Mouse (Mus musculus): ENCODE measurements at regions not wholly inside any gene's neighbourhood (a gene's known extent, or its start where the extent isn't known, plus 50 kb on each side); places are given as distances from the start of the nearest gene placed in this dataset.

DNA sequence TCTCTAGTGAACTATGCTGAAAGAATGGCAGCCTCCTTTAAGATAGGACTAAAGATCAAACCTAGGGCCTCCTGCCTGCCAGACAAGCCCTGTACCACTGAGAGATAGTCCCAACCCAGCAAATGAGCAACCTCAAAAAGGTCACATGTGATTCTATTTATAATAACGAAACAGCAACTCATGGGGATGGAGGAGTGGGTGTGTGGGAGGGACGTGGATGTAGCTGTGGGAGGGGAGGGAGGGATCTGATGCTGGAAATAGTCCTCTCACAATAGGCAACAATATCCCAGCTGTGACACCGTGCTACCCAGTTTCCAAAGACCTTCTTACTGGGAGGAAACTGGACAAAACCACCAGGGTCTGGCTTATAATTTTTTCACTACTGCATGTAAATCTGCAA lies 69.5 kb upstream of the Igfbp5 start:
- H3K4me1 ChIP-seq (replicated peaks; ENCODE audit: control insufficient read depth, insufficient read depth, low read length) = peaks cover 11% of the 10 kb centered on the region; the same call in 1 of the 2 replicates
- ATAC-seq (ENCODE audit: low FRiP score) (no peak), DNase-seq (ENCODE audit: low spot score) (no peak)
- H3K4me3 ChIP-seq (replicated peaks; ENCODE audit: low read length) = no peak overlapping the region
- H3K4me2 ChIP-seq (replicated peaks) = no peak overlapping the region
- H3K27ac ChIP-seq = no peak overlapping the region
- H3K9me3 ChIP-seq (ENCODE audit: control insufficient read depth, low read length) = no peaks in the 10 kb centered on the region
- WGBS = 44% methylated on average over 3 of the region's 3 CpGs
- H3K36me3 ChIP-seq (replicated peaks; ENCODE audit: control insufficient read depth, insufficient read depth) = no peaks in the 10 kb centered on the region
- H3K27me3 ChIP-seq (ENCODE audit: control insufficient read depth, insufficient read depth, low read length) = 0 out of 2 replicates have a peak, but pooled peaks cover 3% of the 10 kb centered on the region
- H3K9ac ChIP-seq = no peak overlapping the region

DNA sequence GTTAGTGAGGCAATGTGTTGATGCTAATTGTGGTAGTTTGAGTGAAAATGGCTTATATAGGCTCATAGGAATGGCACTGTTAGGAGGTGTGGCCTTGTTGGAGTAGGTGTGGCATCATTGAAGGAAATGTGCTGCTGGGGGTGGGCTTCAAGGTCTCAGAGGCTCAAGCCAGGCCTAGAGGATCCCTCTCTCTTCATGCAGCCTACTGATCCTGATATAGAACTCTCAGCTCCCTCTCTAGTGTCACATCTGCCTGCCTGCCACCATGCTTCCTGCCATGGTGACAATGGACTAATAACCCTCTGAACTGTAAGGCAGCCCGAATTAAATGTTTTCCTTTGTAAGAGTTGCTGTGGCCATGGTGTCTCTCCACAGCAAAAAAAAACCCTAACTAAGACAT lies 68.4 kb upstream of the Igfbp5 start:
- no peak overlapping the region for H3K27ac ChIP-seq
- DNase-seq (ENCODE audit: low spot score) = no peak
- no peaks in the 10 kb centered on the region for H3K9me3 ChIP-seq (ENCODE audit: control insufficient read depth, low read length)
- H3K4me3 ChIP-seq (replicated peaks; ENCODE audit: low read length) = no peak overlapping the region
- H3K4me1 ChIP-seq (replicated peaks; ENCODE audit: control insufficient read depth, insufficient read depth, low read length) = peaks cover 11% of the 10 kb centered on the region; the same call in 1 of the 2 replicates
- H3K27me3 ChIP-seq (ENCODE audit: control insufficient read depth, insufficient read depth, low read length) = 0 out of 2 replicates have a peak, but pooled peaks cover 3% of the 10 kb centered on the region
- 84% methylated on average over 1 of the region's 1 CpGs for WGBS
- ATAC-seq (ENCODE audit: low FRiP score) = no peak
- no peaks in the 10 kb centered on the region for H3K36me3 ChIP-seq (replicated peaks; ENCODE audit: control insufficient read depth, insufficient read depth)
- no peak overlapping the region for H3K4me2 ChIP-seq (replicated peaks)
- H3K9ac ChIP-seq = no peak overlapping the region

DNA sequence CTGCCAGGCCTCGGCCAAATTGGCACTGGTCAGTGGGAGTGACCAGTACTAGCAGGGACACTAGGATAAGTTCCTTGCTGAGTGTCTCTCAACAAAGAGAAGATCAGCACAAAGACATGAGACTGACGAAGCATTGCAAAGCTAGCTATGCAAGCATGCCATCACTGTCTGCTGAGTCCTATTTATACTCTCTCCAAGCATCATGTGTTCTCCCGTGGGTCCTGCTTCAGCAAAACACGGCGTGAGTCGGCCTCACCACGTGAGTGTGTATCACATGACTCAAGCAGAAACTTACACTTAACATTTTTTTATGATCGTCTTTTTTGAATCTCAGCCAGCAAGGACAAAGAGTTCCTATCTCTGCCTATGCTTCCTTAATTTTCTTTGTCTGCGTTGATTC lies 67.7 kb upstream of the Igfbp5 start:
- ATAC-seq (ENCODE audit: low FRiP score) (no peak), DNase-seq (ENCODE audit: low spot score) (no peak)
- WGBS = 83% methylated on average over 9 of the region's 9 CpGs
- H3K4me2 ChIP-seq (replicated peaks) = no peak overlapping the region
- H3K36me3 ChIP-seq (replicated peaks; ENCODE audit: control insufficient read depth, insufficient read depth) = no peaks in the 10 kb centered on the region
- peaks cover 11% of the 10 kb centered on the region; the same call in 1 of the 2 replicates for H3K4me1 ChIP-seq (replicated peaks; ENCODE audit: control insufficient read depth, insufficient read depth, low read length)
- no peak overlapping the region for H3K9ac ChIP-seq
- no peak overlapping the region for H3K27ac ChIP-seq
- H3K4me3 ChIP-seq (replicated peaks; ENCODE audit: low read length) = no peak overlapping the region
- 0 out of 2 replicates have a peak, but pooled peaks cover 3% of the 10 kb centered on the region for H3K27me3 ChIP-seq (ENCODE audit: control insufficient read depth, insufficient read depth, low read length)
- no peaks in the 10 kb centered on the region for H3K9me3 ChIP-seq (ENCODE audit: control insufficient read depth, low read length)

DNA sequence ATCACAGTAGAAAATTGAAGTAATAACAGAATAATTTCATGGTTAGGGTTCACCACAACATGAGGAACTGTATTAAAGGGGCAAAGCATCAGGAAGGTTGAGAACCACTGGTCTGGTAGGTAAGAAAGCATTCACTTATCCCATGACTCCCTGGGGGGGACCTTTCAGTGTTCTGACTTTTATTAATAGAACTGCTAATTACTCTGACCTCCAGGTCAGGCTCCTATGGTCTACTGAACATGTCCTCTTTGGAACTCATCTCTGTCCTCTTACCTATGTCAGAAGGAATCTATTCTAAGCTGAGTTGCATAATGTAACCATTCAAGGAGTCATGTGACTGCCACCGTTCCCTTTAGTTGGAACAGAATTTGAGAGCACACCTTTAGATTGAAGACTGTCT lies 65.3 kb upstream of the Igfbp5 start:
- no peak overlapping the region for H3K4me3 ChIP-seq (replicated peaks; ENCODE audit: low read length)
- H3K9me3 ChIP-seq (ENCODE audit: control insufficient read depth, low read length) = no peaks in the 10 kb centered on the region
- H3K36me3 ChIP-seq (replicated peaks; ENCODE audit: control insufficient read depth, insufficient read depth) = no peaks in the 10 kb centered on the region
- H3K9ac ChIP-seq = no peak overlapping the region
- DNase-seq (ENCODE audit: low spot score) (no peak), ATAC-seq (ENCODE audit: low FRiP score) (no peak)
- H3K27me3 ChIP-seq (ENCODE audit: control insufficient read depth, insufficient read depth, low read length) = no peaks in the 10 kb centered on the region
- peaks cover 2% of the 10 kb centered on the region; the same call in 1 of the 2 replicates for H3K4me1 ChIP-seq (replicated peaks; ENCODE audit: control insufficient read depth, insufficient read depth, low read length)
- no peak overlapping the region for H3K27ac ChIP-seq
- no peak overlapping the region for H3K4me2 ChIP-seq (replicated peaks)
- WGBS = 82% methylated on average over 1 of the region's 1 CpGs

DNA sequence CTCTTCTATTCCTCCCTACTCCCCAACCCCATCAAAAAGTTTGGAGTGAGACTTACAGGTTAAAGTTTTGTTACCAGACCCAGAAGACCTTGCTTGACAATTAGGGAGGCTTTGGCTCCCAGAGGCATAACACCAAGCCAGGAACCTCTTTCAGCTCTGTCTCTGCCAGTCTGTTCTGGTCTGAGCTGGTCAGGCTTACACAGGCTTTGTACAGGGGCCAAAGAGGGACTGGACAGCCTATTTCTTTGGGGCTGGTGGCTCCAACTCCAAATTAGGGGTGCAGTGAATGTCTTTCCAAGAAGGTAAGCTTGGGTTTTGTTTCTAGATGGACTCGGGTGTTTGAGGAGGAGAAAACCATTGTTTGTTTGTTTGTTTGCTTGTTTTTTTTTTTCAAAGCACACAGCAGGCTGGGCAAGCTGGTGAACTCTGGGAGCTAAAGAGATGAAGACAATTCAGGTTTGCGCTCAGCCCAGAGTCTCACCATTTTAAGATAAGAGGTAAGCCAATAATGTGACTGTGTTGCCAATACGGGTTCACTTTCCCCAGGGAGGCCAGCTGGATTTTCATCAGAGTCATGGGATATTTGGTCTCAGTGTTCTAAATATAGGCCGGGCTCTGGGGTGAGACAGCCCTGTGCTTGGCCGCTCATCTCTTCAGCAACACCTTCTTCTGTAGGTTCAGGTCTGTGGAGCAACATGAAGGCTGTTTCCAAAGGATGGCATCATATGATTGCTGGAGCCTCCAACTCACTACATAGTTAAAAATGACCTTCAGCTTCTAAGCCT lies 62.2 kb upstream of the Igfbp5 start:
- Histone ChIP-seq H3K4me2 (replicated peaks) (no peak overlapping the region), H3K27me3 (ENCODE audit: control insufficient read depth, insufficient read depth, low read length) (no peaks in the 10 kb centered on the region), H3K4me1 (replicated peaks; ENCODE audit: control insufficient read depth, insufficient read depth, low read length) (no peaks in the 10 kb centered on the region), H3K4me3 (replicated peaks; ENCODE audit: low read length) (no peak overlapping the region), H3K27ac (no peak overlapping the region), H3K9me3 (ENCODE audit: control insufficient read depth, low read length) (no peaks in the 10 kb centered on the region), H3K9ac (no peak overlapping the region), H3K36me3 (replicated peaks; ENCODE audit: control insufficient read depth, insufficient read depth) (no peaks in the 10 kb centered on the region)
- no peak for ATAC-seq (ENCODE audit: low FRiP score)
- DNase-seq (ENCODE audit: low spot score) = no peak
- WGBS = 94% methylated on average over 5 of the region's 5 CpGs

DNA sequence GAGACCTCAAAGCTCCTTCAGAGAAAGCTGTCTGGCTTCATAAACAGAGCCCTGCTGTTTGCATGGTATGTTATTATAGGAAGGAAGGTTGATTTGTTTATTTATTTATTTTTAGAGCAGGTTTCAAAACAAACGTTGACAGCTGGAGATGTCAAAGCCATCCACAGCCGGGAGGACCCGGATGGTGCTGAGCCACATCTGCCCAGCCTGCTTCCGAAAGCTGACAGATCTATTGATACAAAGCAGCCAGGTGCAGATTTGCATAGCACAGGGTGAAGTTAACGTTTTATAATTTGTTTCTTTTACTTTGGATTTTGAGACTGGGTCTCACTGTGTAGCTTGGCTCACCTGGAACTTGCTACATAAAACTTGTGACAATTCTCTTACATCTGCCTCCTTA lies 61.5 kb upstream of the Igfbp5 start:
- Histone ChIP-seq H3K27me3 (ENCODE audit: control insufficient read depth, insufficient read depth, low read length) (no peaks in the 10 kb centered on the region), H3K4me2 (replicated peaks) (no peak overlapping the region), H3K4me3 (replicated peaks; ENCODE audit: low read length) (no peak overlapping the region), H3K4me1 (replicated peaks; ENCODE audit: control insufficient read depth, insufficient read depth, low read length) (no peaks in the 10 kb centered on the region), H3K9ac (no peak overlapping the region), H3K27ac (no peak overlapping the region), H3K36me3 (replicated peaks; ENCODE audit: control insufficient read depth, insufficient read depth) (no peaks in the 10 kb centered on the region), H3K9me3 (ENCODE audit: control insufficient read depth, low read length) (no peaks in the 10 kb centered on the region)
- DNase-seq (ENCODE audit: low spot score) = no peak
- no peak for ATAC-seq (ENCODE audit: low FRiP score)
- 57% methylated on average over 5 of the region's 5 CpGs for WGBS

DNA sequence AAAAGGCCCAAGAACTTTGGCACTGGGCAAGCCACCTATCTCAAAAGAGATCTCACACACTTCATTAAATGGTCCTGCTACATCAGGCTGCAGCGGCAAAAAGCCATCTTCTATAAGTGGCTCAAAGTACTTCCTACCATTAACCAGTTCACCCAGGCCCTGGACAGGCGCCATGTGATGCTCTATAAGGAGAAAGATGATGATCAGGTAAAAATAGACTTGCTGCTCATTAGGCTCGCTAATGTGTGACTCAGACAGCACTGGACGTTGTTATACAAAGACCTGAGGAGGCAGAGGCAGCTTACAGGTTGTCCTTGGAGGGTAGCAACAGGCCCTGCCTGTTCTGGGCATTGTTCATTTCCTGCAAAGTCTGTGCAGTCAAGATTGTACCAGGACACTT lies 60.4 kb upstream of the Igfbp5 start:
- 84% methylated on average over 4 of the region's 4 CpGs for WGBS
- no peak for DNase-seq (ENCODE audit: low spot score)

DNA sequence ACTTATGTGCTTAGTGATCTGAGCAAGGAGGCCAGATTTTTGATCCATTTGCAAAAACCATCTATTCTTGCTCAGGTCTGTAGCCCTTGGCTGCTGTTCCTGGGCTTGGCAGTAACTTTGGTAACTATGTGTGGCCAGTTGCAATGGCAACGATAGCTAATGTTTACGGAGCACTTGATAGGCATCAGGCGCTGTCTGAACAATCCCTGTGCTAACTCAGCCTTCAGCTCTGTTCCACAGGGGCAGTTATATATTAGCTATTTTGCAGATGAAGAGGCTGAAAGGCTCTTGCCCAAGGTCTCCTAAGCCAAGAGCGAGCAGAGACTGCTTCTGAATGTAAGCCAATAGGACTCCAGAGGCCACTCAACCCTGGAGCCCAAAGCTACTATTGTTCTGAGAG lies 55.1 kb upstream of the Igfbp5 start:
- no peaks in the 10 kb centered on the region for H3K27me3 ChIP-seq (ENCODE audit: control insufficient read depth, insufficient read depth, low read length)
- no peak for DNase-seq (ENCODE audit: low spot score)
- WGBS = 92% methylated on average over 4 of the region's 4 CpGs
- no peak overlapping the region for H3K9ac ChIP-seq
- H3K27ac ChIP-seq = no peak overlapping the region
- H3K4me1 ChIP-seq (replicated peaks; ENCODE audit: control insufficient read depth, insufficient read depth, low read length) = no peaks in the 10 kb centered on the region
- no peak for ATAC-seq (ENCODE audit: low FRiP score)
- H3K4me2 ChIP-seq (replicated peaks) = no peak overlapping the region
- H3K9me3 ChIP-seq (ENCODE audit: control insufficient read depth, low read length) = no peaks in the 10 kb centered on the region
- H3K4me3 ChIP-seq (replicated peaks; ENCODE audit: low read length) = no peak overlapping the region
- H3K36me3 ChIP-seq (replicated peaks; ENCODE audit: control insufficient read depth, insufficient read depth) = no peaks in the 10 kb centered on the region

More for the DNA sequence above, 60.4 kb upstream of the Igfbp5 start:
- Histone ChIP-seq H3K27me3 (ENCODE audit: control insufficient read depth, insufficient read depth, low read length) (no peaks in the 10 kb centered on the region), H3K4me3 (replicated peaks; ENCODE audit: low read length) (no peak overlapping the region), H3K36me3 (replicated peaks; ENCODE audit: control insufficient read depth, insufficient read depth) (no peaks in the 10 kb centered on the region), H3K9me3 (ENCODE audit: control insufficient read depth, low read length) (no peaks in the 10 kb centered on the region), H3K4me1 (replicated peaks; ENCODE audit: control insufficient read depth, insufficient read depth, low read length) (no peaks in the 10 kb centered on the region), H3K4me2 (replicated peaks) (no peak overlapping the region), H3K9ac (no peak overlapping the region), H3K27ac (no peak overlapping the region)
- no peak for ATAC-seq (ENCODE audit: low FRiP score)
